Mouse (Mus musculus) cerebellum, adult 18-20 months (tissue): ENCODE measurements around the gene Nop2.
A peak's percentile ranks its signal among the peaks of the same experiment; 100 is the strongest.

Source experiments
- DNase-seq, 2 experiments: peaks; one replicate each; pipeline ENCODE4 v3.0.0; 2021

Gene Nop2

GRCm38 (mm10) chr6:125131302-125132156, at the start of gene Nop2:
Gene Nop2, plus strand, starts transcription at chr6:125131909.
- peak; percentile 83 to 87 for DNase-seq

- DNase-seq, result no peak
Measured at GRCm38 (mm10) chr6:125082801-125083386, 48.8 kb upstream of the Nop2 start.

DNA sequence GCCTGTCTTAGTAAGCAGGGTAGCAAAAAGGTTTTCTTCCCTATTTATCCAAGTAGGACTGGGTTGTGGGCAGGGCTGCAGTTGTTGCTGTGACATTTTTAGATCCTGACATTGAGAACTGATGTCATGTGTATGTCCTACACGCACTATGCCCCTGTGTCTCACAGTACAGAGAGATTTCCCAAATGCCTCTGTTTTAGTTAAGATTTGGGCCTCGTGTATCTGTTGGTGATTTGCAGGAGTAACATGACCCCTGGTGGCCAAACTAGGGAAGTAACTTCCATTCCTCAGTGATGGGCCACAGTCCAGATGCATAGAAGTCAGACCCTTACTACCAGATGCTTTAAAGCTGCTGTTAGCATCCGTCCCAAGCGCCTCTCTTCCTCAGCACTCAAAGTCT, 47.3 kb upstream of the Nop2 start:
- DNase-seq, result peak; percentile 66 to 72

DNA sequence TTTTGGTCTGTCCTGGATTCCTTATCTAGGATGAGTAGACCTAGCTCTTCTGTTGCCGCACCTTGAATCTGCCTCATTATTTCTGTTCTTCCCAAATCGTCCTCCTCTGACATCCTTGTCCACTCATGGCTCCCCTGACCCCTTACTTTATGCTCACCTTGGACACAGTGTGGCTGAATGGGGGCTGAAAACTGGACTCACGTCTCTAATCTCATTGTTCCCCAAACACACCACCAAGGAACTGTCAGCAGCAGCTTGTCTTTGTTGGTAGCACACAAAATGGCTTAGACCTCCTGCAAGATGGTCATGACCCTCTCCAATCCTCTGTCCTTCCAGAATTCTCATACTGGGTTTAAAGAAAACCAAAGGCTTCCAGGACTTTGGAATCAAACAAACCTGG, 43.8 kb upstream of the Nop2 start:
- no peak for DNase-seq

DNA sequence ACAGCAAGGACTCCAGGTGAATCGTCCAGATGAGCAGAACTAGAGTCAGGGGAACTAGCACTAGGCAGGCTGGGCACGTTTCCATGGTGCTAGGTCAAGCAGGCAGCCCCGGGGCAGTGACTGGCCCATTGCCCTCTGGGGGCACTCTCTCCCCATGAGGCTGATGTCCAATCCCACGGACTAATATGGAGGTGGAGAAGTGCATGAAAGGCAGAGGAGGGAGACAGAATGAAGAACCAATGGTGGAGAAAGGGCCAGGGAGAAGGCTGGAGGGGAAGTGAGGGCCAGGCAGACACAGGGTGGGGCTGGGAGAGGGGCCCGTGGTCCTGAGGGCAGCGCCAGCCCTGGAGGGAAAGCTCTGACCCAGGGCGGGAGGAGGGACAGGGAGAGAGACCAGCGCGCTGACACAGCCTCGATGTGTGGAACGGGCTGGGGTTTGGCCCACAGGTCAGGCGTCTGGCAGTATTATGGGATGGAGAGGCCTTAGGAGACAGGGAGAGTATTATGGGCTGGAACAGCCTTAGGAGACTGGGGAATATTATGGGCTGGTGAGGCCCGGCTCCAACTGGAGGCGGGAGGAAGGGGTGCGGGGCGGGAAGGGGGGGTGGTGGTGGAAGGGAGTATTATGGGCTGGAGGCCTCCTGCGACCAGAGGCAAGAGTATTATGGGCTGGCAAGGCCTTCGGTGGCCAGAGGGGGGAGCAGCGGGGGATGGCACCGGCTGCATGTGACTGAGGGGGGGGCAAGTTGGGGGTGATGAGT, 43.0 kb upstream of the Nop2 start:
- peak; percentile 71 to 77 for DNase-seq

DNA sequence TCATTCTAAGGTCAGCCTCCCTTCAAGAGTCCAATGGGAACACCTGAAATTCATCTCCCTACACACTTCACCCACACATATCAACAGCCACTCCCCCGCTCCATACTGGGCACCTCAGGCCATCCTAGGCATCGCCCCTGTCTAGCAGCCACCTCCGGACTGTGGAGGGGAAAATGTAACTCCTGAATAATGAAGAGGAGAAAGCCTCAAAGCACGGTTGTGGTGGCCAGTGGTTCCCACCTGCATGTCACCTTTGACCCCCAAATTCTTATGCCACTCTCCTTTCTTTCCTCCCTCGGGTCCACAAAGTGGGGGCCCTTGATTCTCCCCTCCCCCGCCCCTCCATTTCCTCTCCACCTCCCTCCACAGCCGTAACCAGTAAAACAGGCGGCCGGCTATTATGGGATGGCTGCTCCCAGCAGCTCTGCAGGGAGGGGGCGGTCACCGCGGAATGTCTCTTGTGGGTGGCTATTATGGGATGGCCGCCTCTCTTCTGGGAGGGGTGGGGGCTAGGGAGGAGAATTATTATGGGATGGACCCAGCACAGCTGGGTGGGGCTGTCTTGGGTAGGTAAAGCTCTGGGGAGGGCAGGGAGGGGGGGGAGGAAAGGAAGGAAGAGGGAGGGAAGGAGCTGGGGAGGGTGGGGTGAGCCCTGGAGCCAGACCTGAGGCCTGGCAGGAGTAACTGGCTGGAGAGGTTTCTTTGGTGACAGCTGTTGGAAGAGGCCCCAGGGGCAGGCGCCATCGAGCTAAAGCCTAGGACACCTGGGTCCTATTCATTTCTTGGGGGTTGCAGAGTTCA, 42.0 kb upstream of the Nop2 start:
- DNase-seq, result peak; percentile 69 to 78

- DNase-seq, result no peak
Measured at GRCm38 (mm10) chr6:125090341-125091085, 41.2 kb upstream of the Nop2 start.

GRCm38 (mm10) chr6:125092372-125092771, 39.3 kb upstream of the Nop2 start:
- DNase-seq, result no peak

DNA sequence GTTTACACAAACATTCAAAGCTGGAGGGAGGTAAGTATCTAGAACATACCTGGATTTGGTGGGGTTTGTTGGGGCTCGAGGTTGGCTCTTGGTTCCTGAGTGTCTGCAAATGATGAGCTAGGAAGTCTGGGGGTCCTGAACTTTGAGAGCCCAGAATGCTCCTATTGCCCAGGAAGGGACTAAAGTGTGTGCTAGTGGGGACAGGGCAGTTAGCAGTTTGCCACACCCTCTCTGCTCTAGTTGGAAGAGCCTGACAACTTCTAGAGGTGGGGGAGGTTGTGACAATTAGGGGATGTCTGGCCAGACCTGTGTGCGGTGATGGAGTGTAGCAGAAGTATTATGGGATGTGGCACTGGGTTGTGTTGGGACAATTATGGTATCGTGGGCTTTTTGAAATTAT, 36.9 kb upstream of the Nop2 start:
- no peak for DNase-seq

GRCm38 (mm10) chr6:125095391-125096278, 36.1 kb upstream of the Nop2 start, which contains the start of gene Chd4:
Gene Chd4, plus strand, starts transcription at chr6:125095981.
- peak; percentile 95 for DNase-seq

GRCm38 (mm10) chr6:125096279-125096596, 35.5 kb upstream of the Nop2 start:
- DNase-seq, result no peak

GRCm38 (mm10) chr6:125096597-125097345, 34.9 kb upstream of the Nop2 start:
- peak; percentile 64 to 69 for DNase-seq

DNA sequence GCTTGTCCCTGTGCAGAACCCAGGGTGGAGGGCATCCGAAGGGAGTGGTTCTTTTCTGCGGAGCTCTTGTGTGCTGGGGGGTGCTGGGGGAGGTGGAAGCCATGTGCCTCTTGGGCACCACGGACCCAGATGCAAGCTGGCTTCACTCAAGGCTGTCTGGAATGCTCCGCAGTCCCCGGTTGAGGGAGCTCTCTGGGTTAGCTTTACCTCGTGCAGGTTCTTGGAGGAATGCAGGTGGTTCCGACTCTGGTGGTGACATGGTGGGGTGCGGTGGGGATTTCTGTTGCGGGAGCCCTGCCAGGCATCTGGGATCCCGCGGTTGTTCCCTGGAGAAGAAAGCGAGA, 34.4 kb upstream of the Nop2 start:
- DNase-seq, result peak; percentile 52 to 56

DNA sequence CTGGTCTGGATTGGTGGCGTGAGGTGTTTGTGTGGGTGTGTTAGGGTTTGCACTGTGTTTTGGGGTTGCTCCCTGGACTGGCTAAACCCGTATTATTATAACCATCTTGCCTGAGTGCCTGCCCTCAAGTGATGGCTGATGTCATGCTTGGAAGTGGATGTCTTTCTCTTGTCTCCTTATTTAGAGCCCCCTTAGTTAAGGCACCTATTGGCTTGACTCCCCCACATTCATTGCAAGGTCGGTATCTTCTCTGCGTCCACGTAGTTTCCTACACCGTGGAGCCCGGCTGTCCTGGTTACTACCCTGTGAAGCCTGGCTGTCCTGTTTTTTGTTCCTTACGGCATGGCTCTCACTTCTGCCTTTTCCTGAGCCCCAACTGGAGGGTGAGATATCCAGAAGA, 33.8 kb upstream of the Nop2 start:
- DNase-seq, result peak in 1 of 2 experiments; percentile 35

DNA sequence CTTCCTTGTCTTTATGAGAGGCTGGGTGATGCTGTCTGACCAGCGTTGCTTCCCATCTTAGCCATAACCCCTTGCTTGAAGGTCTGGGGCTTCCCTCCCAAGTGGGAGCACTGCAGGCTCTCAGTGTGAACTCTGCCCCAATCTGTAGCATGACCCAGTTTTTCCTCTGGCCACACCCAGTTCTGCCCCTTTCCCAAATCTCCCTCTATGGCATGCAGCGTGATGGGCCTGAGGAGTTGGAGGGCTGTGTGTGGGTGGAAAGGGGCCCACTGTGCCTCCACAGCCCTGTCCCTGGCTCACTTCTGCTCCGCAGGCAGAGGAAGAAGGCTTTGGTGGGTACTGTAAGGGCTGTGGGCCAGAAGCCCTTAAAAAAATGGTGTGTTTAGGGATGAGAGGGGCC, 33.2 kb upstream of the Nop2 start:
- DNase-seq, result peak; percentile 45 to 53

DNA sequence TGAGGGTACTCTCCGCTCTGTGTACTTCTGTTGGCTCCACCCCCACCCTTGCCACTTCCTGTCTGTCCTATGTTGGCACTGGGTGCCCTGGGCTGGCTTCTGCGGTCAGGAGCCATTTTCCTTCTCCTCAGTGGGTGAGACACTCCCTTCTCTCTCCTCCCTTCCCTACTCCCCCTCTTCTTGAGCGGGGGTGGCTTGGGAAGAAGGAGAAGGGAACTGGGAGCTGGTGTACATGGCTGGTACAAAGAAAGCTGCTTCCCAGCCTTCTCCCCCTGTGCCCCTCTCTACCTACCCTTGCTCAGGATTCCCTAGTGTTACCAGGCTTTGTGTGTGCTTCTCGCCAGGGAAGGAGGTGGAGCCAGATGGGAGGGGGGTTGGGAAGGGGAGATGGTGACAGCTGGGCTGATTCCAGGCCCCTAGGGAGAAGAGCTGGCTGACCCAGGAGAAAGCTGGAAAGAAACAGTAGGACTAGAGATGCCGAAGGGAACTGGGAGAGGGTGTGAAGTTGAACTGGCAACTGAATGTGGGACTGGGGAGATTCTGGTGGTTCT, 32.2 kb upstream of the Nop2 start:
- DNase-seq, result peak; percentile 46 to 49

GRCm38 (mm10) chr6:125101444-125101843, 30.3 kb upstream of the Nop2 start:
- no peak for DNase-seq

GRCm38 (mm10) chr6:125104223-125104622, 27.5 kb upstream of the Nop2 start:
- DNase-seq, result no peak

DNA sequence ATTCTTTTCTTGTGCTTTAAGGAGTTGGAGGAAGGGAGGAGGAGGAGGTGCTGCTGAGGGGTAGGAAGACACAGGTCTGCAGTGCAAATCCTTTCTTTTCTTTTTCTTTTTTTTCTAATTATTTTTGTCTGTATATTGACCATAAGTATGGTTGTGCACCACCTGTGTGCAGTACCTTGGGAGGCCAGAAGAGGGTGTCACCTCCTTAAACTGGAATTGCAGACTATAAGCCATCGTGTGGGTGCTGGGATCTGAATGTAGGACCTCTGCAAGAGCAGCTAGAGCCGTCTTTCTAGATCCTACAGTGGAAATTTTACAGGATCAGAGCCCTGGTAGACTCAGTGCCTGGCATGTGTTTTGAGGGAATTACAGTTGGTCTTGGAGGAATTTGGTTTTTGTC, 24.0 kb upstream of the Nop2 start:
- no peak for DNase-seq

DNA sequence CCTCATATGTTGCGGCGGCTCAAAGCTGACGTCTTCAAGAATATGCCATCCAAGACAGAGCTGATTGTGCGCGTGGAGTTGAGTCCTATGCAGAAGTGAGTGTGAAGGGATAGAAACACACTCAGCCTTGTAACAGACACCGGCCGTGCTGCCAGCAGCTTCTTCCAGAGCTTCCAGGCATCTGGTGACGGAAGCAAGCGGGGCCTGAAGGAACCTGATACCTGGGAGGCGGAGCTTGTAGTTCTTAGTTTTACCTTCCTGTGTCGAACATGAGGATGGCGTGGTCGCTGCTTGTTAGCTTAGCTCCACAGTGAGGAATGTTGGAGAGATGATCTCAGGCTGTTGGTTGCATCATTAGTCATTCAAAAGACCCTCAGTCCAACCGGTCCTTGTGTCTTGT, 22.3 kb upstream of the Nop2 start:
- DNase-seq, result no peak
